Comparison of ENCODE assay signal across 8 mouse cellular contexts in genomic region chr10:111165219-111165981, GRCm38 (mm10). TPM values are rescaled to one million over a fixed set of nuclear protein-coding genes. Genes with fewer than 3 reads are reported as not detected.
DNase-seq lines count a peak whose midpoint lies in the region; ATAC-seq and TF ChIP-seq lines count a peak whose summit lies in the region.

No protein-coding gene starts in this region.

- H3K79me2 ChIP-seq in myocyte (ENCODE audit: control insufficient read depth, insufficient read depth), result peaks cover 45% of the 10 kb centered on the region

- H3K27me3 ChIP-seq in intestine, embryonic 16.5 days (replicated peaks; ENCODE audit: control insufficient read depth, insufficient read depth, low read length), result no peaks in the 10 kb centered on the region
- H3K27me3 ChIP-seq in liver, embryonic 13.5 days, result no peaks in the 10 kb centered on the region
- no peaks in the 10 kb centered on the region for H3K27me3 ChIP-seq in myocyte (ENCODE audit: control insufficient read depth, insufficient read depth, insufficient read length)
- H3K27me3 ChIP-seq in stomach, embryonic 16.5 days (ENCODE audit: control insufficient read depth, insufficient read depth, low read length), result no peaks in the 10 kb centered on the region

- no peaks in the 10 kb centered on the region for H3K36me3 ChIP-seq in intestine, embryonic 16.5 days (ENCODE audit: control insufficient read depth, insufficient read depth, low read length)
- H3K36me3 ChIP-seq in liver, embryonic 13.5 days, result no peaks in the 10 kb centered on the region
- no peaks in the 10 kb centered on the region for H3K36me3 ChIP-seq in myocyte (ENCODE audit: control insufficient read depth, insufficient read depth)
- no peaks in the 10 kb centered on the region for H3K36me3 ChIP-seq in stomach, embryonic 16.5 days (ENCODE audit: control insufficient read depth, insufficient read depth, low read length)

- TF ChIP-seq CTCF in left cerebral cortex, adult 2 months (IDR thresholded peaks at IDR 0.05), result no peak
- no peak for TF ChIP-seq CTCF in cortical plate, adult 2 months (IDR thresholded peaks at IDR 0.05; ENCODE audit: extremely low read depth, insufficient read depth, low read length)

- no peaks in the 10 kb centered on the region for H3K9me3 ChIP-seq in intestine, embryonic 16.5 days (ENCODE audit: control insufficient read depth, low read length)
- no peaks in the 10 kb centered on the region for H3K9me3 ChIP-seq in liver, embryonic 13.5 days (replicated peaks)
- H3K9me3 ChIP-seq in stomach, embryonic 16.5 days (replicated peaks; ENCODE audit: control insufficient read depth, low read length), result no peaks in the 10 kb centered on the region

- WGBS in intestine, embryonic 16.5 days, result under 1% methylated on average over 52 of the region's 52 CpGs
- WGBS in liver, embryonic 13.5 days (ENCODE audit: insufficient replicate concordance), result under 1% methylated on average over 52 of the region's 52 CpGs
- under 1% methylated on average over 52 of the region's 52 CpGs for WGBS in stomach, embryonic 16.5 days

- DNase-seq in left cerebral cortex, adult 2 months (ENCODE audit: extremely low spot score in 1 of 2, low spot score in 2 of 2), result peak; percentile 53 to 57
- DNase-seq in left cerebral cortex, adult 9 months (ENCODE audit: low spot score in 2 of 2), result no peak
- DNase-seq in gastrocnemius, postnatal 36 days, result peak; percentile 11 to 28
- DNase-seq in liver, embryonic 13.5 days, result peak; percentile 54

- peak; percentile 71 for ATAC-seq in intestine, embryonic 16.5 days
- peak; percentile 38 for ATAC-seq in liver, embryonic 13.5 days (ENCODE audit: low read depth)
- peak; percentile 45 for ATAC-seq in stomach, embryonic 16.5 days (ENCODE audit: insufficient read depth, low FRiP score)

- peak overlapping the region; percentile 75 for H3K4me3 ChIP-seq in left cerebral cortex, adult 2 months
- H3K4me3 ChIP-seq in cortical plate, adult 2 months (ENCODE audit: insufficient read depth, low read length), result peak overlapping the region; percentile 96
- H3K4me3 ChIP-seq in intestine, embryonic 16.5 days (ENCODE audit: low read length), result peak overlapping the region; percentile 99
- peak overlapping the region; percentile 81 for H3K4me3 ChIP-seq in liver, embryonic 13.5 days (replicated peaks)
- H3K4me3 ChIP-seq in myocyte, result peak overlapping the region; percentile 59
- H3K4me3 ChIP-seq in stomach, embryonic 16.5 days (replicated peaks; ENCODE audit: low read length), result peak overlapping the region; percentile 99

- no peak for TF ChIP-seq POLR2A in cortical plate, adult 2 months (IDR thresholded peaks at IDR 0.05; ENCODE audit: extremely low read depth, insufficient read depth, low read length)
- no peak for TF ChIP-seq POLR2A in myocyte (IDR thresholded peaks at IDR 0.05; ENCODE audit: insufficient read length, low read depth)

- no peaks in the 10 kb centered on the region for H3K4me1 ChIP-seq in cortical plate, adult 2 months (ENCODE audit: control insufficient read depth, insufficient read depth, low read length)
- 0 out of 2 replicates have a peak, but pooled peaks cover 4% of the 10 kb centered on the region for H3K4me1 ChIP-seq in intestine, embryonic 16.5 days (ENCODE audit: control insufficient read depth, insufficient read depth, low read length)
- H3K4me1 ChIP-seq in liver, embryonic 13.5 days (replicated peaks), result peaks cover 64% of the 10 kb centered on the region
- peaks cover 17% of the 10 kb centered on the region for H3K4me1 ChIP-seq in stomach, embryonic 16.5 days (ENCODE audit: control insufficient read depth, insufficient read depth, low read length)

- peak overlapping the region; percentile 95 for H3K9ac ChIP-seq in intestine, embryonic 16.5 days (ENCODE audit: low read depth, low read length)
- peak overlapping the region; percentile 96 for H3K9ac ChIP-seq in liver, embryonic 13.5 days
- H3K9ac ChIP-seq in stomach, embryonic 16.5 days (ENCODE audit: low read length), result peak overlapping the region; percentile 94

- H3K4me2 ChIP-seq in intestine, embryonic 16.5 days (ENCODE audit: low read depth, low read length), result peak overlapping the region; percentile 81
- peak overlapping the region; percentile 77 for H3K4me2 ChIP-seq in liver, embryonic 13.5 days
- H3K4me2 ChIP-seq in myocyte (ENCODE audit: low read depth), result peak overlapping the region; percentile 77
- H3K4me2 ChIP-seq in stomach, embryonic 16.5 days (ENCODE audit: low read depth, low read length), result peak overlapping the region; percentile 76

- peak overlapping the region; percentile 63 for H3ac ChIP-seq in myocyte (ENCODE audit: control insufficient read depth, insufficient read length)

- intact Hi-C loops in left cerebral cortex, adult 2 months (cut with DNase I), result loop anchor here (1.0 to 5.0 kb wide), 2 partner anchors 87 to 133 kb away; partner anchors contain the start of gene Bbs10
- intact Hi-C loops in gastrocnemius, postnatal 36 days (cut with DNase I), result no loop called here

- peak overlapping the region; percentile 92 for H3K27ac ChIP-seq in left cerebral cortex, adult 2 months
- H3K27ac ChIP-seq in cortical plate, adult 2 months (ENCODE audit: insufficient read depth, low read length), result peak overlapping the region; percentile 90
- peak overlapping the region; percentile 82 for H3K27ac ChIP-seq in intestine, embryonic 16.5 days (ENCODE audit: low read length)
- peak overlapping the region; percentile 95 for H3K27ac ChIP-seq in liver, embryonic 13.5 days
- peak overlapping the region; percentile 85 for H3K27ac ChIP-seq in stomach, embryonic 16.5 days (ENCODE audit: low read length)

TF ChIP-seq in myocyte, 11 proteins besides CTCF, POLR2A, EP300 and RAD21:
- no peak for TF ChIP-seq MYOD1 (IDR thresholded peaks at IDR 0.05; ENCODE audit: control insufficient read depth in 1 of 3, insufficient read length in 2 of 3, low read depth in 2 of 3)
- TF ChIP-seq MAX (IDR thresholded peaks at IDR 0.05; ENCODE audit: low read depth), result no peak
- no peak for TF ChIP-seq USF1 (IDR thresholded peaks at IDR 0.05; ENCODE audit: low read depth)
- no peak for TF ChIP-seq SRF (IDR thresholded peaks at IDR 0.05; ENCODE audit: control insufficient read depth, insufficient read length, low read depth)
- TF ChIP-seq E2F4 (IDR thresholded peaks at IDR 0.05; ENCODE audit: insufficient read depth), result no peak
- TF ChIP-seq REST (IDR thresholded peaks at IDR 0.05; ENCODE audit: insufficient read depth, insufficient read length), result no peak
- no peak for TF ChIP-seq POLR2AphosphoS2 (IDR thresholded peaks at IDR 0.05; ENCODE audit: insufficient read length, low read depth)
- no peak for TF ChIP-seq TCF3 (IDR thresholded peaks at IDR 0.05; ENCODE audit: insufficient read length, low read depth)
- no peak for TF ChIP-seq CEBPB (IDR thresholded peaks at IDR 0.05; ENCODE audit: insufficient read depth, poor library complexity, severe bottlenecking)
- no peak for TF ChIP-seq MYOG (IDR thresholded peaks at IDR 0.05; ENCODE audit: control insufficient read depth in 1 of 3, insufficient read depth in 1 of 3, insufficient read length in 2 of 3, low read depth in 2 of 3)
- no peak for TF ChIP-seq TCF12 (IDR thresholded peaks at IDR 0.05; ENCODE audit: insufficient read depth, poor library complexity, severe bottlenecking)

RNA-seq across cellular contexts. Expression of gene Osbpl8, which starts 0.8 kb away (rescaled TPM):
- 100 to 1,000 TPM in 1 of 2 experiments, 10 to 100 TPM in 1; 93.8 to 104 TPM for total RNA-seq in left cerebral cortex, adult 2 months (2021)
- polyA plus RNA-seq in cortical plate, adult 2 months (2012; rRNA removed), result 26.4 and 30.1 TPM in 2 replicates
- 10 to 100 TPM; 12.0 to 14.3 TPM for total RNA-seq in gastrocnemius, postnatal 36 days (2021)
- polyA plus RNA-seq in intestine, embryonic 16.5 days (2015; fragmentation: Nextera tagmentation; extraction: Ambion mirVana), result 3.0 TPM in 2 replicates
- 7.6 and 9.3 TPM in 2 replicates for polyA plus RNA-seq in liver, embryonic 13.5 days (2015; fragmentation: Nextera tagmentation; extraction: Ambion mirVana)
- polyA plus RNA-seq in myocyte (2012; fragmentation: generic; extraction: Trizol), result 5.3 TPM
- 6.3 and 6.7 TPM in 2 replicates for polyA plus RNA-seq in stomach, embryonic 16.5 days (2015; fragmentation: Nextera tagmentation; extraction: Ambion mirVana)

Comparison
In these comparisons a context has a peak if more than half of its experiments do, and no peak if none do; other contexts are left out.
1. DNase-seq: peak in left cerebral cortex, adult 2 months (2 of 2), gastrocnemius, postnatal 36 days (2 of 2) and liver, embryonic 13.5 days (single experiment); none in left cerebral cortex, adult 9 months (0 of 2).
2. Peak in every context shown above with its lines, with median percentiles within 50 percentile points of each other: H3K27ac ChIP-seq, H3K4me3 ChIP-seq, ATAC-seq, H3K4me2 ChIP-seq and H3K9ac ChIP-seq.